Mouse (Mus musculus) cerebellum, postnatal 10 days (tissue): Measurements from ENCODE around the gene Ctf1.
"Not testable (repeated sequence)": the region's sequence is repeated elsewhere in the genome, so short reads cannot be mapped to it uniquely, and the experiment has no call there.

ENCODE experiments used
- DNase-seq, 2 experiments: peaks; one replicate each; pipeline ENCODE4 v3.0.0; 2021; ENCODE audit warnings: mixed read lengths in 2 of 2

Gene Ctf1

DNA sequence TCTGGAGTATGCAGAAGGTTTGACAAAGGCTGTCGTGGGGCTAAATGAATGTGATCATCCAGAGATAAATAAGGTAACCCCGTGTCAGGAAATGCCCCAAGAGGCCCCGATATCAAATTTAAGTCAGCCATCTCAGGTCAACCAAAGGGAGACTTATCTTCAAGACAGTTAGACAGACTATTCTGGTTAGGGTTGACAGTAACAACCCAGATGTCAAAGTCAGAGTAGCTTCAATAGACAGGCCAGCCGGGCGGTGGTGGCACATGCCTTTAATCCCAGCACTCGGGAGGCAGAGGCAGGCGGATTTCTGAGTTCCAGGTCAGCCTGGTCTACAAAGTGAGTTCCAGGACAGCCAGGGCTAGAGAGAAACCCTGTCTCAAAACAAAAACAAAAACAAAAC lies 18.8 kb upstream of the Ctf1 start:
- not testable (repeated sequence) for DNase-seq

DNA sequence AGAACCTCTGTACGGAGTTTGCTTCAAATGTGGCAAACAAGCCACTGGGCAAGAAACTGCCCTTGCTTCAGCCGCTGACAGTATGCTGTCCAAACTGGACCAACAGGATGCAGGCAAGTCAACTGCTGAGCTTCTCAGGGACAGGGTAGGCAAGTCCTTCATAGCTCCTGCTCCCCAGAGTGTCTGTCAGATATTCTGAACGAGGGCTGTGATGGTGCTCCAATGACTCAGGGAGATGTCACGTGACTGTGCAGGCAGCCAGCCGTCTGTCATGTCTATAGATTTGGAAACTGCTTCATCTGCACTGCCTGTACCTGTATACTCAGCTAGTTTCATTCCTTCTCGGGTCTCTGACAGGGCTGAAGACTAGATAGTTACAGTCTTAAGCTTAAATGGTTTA lies 13.6 kb upstream of the Ctf1 start:
- DNase-seq = no peak

DNA sequence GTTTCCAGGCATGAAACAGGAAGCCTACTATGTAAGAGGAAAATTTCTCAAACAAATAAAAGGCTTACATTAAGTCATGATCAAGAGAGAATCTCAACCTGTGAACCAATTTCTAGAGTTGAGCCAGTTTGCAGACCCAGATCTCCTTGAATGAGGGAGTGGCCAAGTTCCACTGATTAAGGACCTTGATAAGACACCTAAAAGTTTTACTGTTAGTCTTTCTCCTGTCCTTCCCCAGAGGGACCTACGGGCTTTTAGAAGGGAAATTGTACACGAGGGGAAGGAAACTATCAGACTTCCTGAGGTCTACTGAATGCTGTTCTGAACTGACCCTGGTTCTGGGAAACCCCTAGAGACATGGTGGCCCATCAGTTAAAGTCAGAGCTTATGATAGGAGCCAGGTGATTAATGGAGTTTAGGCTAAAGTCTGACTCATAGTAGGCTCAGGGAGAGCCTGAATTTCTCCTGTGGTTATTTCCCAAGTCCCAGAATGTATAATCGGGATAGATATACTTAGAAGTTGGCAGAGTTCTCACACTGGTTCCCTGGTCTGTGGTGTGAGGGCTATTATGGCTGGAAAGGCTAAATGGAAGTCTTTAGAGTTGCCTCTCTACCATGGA lies 11.7 kb upstream of the Ctf1 start:
- DNase-seq = no peak

DNA sequence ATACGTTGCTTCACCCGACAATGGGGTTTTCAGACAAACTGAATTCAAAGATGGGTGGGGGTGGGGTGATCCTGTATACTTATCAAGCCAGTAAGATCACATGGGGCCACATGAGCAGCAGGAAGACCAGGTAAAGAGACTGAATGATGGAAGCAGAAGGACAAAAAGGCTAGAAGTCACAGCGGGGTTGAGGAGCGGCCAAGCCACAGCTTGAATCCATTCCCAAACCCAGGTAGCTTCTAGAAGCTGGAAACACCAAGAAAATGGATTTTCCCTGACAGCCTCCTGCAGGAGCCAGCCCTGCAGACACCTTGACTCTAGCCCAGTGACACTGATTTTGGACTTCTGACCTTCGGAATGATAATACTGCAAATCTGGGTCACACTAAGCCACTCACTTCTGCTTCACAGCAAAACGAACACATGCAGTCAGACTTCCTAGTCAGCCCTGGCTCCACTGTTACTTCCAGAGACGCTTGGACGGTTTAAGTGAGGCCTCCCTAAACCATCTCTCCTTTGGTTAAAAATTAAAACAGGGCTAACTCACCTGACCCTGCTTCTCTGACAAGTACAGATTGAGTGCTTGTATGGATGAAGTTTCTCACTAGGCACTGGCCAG lies 8.9 kb upstream of the Ctf1 start:
- peak in 1 of 2 experiments; percentile 27 for DNase-seq

DNA sequence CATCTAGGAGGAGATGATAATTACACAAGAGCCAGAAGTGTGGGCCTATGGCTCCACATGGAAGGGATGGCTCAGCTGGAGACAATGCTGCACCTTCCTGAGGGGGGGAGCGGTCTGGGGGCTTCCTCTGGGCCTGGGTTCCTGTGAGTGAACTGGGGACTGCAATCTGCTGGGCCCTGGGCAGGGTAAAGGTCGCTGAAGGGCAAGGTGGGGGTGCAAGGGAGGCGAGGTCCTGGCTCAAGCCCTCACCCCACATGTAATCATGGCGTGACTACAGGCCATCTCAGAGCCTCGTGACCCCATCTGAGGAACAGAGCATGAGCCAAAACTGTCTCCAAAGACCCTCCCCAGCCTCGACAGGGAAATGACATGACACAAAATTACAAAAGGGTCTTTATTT lies 7.9 kb upstream of the Ctf1 start:
- peak; percentile 23 to 25 for DNase-seq

DNA sequence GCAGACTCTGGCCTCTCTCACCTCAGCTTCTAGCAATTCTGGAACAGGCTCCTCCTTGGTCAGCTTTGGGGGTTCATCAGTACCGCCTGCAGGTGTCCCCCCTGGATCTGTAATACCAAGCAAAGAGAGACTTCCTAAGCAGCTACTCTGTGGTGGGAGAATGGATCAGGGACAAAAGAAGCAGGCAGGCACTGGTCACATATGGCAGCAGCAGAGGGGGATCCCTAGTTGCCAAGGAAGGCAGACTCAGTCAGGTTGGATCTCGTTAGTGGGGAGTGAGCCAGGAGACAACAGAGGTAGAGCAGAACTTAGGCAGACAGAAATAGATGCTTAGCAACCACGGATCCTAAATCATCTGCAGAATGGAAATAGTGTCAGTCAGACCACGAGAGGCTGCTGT lies 6.8 kb upstream of the Ctf1 start:
- DNase-seq = peak; percentile 87 to 90

DNA sequence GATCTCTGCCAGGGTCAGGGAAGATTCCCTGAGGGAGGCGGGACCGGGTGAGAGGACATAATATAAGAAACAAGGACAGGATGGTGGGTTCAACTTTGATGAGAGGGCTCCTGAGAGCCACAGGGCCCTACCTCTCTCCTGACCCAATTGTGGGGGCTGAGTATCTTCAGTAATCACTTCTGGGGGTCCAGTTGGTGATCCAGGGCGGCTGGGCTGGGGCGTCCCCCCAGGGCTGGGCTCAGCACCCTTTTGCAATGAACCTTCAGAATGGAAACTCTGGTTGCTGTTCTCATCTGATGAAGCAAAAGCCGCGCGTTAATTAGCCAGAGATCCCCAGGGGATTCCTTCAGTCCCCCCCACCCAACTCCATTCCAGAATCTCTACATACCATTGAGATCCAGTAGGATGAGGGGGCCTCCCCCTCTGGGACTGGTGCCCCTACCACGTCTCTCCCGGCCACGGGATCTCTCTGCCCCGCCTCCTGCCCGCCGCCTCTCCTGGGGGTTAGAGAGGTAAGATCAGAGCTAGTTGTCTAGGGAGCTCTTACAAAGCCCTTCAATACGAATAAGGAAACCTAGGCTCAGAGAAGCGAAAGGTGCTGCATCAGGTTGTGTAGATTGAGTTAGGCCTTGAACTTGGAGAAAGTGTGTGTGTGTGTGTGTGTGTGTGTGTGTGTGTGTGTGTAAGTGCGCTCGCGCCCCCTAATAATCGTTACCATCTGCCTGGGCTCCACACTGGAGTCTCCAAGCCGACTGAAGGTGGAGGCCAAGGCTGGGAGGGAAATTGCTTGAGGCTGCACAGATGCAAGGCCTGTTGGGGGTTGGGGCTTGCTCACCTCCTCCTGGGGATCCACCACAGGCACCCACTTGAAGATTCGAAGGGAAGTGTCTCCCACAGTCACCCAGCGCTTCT lies 5.2 kb upstream of the Ctf1 start:
- DNase-seq = peak; percentile 51 to 56

DNA sequence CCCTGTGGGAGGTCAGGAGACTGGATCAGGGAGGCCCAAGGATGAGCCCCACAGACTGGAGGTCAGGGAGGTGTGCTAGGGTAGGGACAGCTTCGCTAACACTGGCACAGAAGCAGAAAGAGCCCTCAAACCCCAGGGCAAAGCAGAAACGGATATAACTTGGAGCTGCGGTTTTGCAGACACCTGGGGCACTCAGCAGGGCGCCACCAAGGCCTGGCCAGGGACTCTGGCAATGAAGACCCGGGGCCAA lies 4.7 kb upstream of the Ctf1 start:
- DNase-seq = no peak

DNA sequence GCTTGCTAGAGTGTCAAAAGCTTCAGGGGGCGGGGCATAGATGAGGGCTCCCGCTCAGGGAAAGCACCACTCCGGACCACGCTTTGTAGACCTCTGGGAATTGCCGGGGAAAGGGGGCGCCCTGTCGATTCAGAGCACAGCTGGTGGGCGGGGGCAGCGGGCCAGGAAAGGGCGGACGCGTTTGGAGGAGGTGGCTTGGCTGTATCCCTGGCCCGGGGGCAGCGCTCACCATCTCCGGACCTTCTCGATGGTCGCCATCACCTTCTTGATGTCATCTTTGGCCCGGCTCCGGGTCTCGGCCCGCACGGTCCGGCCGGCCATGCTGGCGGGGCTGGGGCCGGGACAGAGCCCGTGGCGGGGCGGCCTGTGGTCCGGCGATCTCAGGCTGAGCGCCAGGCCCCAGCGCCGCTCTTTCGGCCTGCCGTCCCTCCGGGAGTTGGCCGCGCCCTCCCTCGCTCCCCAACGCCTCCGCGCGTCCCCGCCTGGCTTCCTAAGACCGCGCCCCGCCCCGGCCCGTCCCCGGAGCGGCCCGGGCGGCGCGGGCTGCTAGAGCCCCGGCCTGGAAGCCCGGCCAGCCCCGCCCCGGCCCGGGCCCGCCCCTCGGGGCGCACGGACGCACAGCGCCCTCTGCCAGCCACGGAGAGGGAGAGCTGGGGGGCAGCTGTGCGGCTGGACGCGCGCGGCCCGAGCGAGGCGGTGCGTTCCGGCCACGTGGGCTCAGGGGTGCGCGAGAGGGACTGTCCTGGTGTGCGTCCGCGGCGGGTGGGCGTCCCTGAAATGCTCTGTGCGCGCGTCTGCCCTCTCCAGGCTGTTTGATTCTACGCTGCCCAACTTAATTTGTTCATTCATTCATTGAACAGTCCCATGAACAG lies 4.1 kb upstream of the Ctf1 start, which contains the start of gene Bcl7c:
Gene Bcl7c (minus strand): TSS at position 727 of the 872 bp plus-strand sequence.
- peak; percentile 89 to 92 for DNase-seq

DNA sequence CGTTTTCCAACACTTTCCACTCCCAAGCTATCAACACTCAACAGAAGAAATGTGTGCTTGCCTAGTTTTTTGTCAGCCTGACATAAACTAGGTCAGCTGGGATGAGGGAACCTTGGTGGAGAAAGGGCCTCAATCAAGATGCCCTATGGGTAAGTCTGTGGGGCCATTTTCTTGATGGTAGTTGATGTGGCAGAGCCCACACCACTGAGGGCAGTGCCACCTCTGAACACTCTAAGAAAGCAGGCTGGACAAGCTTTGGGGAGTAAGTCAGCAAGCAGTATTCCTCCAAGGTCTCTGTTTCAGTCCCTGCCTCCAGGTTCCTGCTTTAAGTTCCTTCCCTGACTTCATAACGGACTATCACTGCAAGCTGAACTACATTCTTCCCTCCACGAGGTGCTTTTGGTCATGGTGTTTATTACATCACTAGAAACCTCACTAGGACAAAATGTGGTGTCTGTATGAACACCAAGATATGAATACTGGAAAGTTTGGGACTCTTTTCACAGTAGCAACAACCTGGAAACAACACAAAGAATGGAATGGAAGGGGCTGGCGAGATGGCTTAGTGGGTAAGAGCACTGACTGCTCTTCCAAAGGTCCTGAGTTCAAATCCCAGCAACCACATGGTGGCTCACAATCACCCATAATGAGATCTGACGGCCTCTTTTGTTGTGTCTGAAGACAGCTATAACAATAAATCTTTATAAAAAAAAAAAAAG lies 3.1 kb upstream of the Ctf1 start:
- DNase-seq = no peak

DNA sequence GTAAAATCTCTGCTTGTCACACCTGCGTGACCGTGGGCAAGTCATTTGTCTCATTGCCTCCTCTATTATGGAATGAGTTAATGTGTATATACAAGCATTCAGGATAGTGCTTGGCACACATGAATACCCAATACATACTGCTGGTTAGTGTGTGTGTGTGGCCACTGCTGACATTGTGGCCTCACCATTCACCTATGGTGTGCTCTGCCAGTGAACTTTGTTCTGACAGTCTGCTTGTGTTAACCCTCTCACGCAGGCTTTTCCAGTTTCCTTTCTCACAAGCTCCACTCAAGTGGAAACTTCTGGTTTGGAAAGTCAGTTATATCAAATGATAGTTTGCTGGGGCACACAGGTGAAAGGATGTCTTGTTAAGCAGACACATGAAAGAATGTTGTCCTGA lies 1.5 kb upstream of the Ctf1 start:
- no peak for DNase-seq

DNA sequence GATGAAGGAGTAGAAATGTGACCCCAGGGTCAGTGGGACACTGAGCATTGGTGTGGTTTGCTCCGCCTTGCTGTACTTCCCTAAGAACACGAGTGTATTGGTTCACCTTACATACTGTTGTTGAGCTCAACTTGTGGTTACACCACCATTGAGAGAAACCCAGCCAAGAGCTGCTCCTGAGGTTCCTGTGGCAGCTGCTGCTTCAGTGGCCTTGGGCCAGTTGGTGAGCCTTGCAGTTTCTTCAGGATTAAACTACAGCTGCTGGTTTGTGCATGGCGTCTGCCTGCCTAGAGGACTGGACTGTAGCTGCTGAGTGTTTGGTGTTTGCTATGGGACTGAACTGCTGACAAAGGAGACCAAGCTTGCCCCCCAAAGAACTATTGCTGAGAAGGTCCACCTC lies 1.1 kb upstream of the Ctf1 start:
- peak; percentile 27 to 35 for DNase-seq

DNA sequence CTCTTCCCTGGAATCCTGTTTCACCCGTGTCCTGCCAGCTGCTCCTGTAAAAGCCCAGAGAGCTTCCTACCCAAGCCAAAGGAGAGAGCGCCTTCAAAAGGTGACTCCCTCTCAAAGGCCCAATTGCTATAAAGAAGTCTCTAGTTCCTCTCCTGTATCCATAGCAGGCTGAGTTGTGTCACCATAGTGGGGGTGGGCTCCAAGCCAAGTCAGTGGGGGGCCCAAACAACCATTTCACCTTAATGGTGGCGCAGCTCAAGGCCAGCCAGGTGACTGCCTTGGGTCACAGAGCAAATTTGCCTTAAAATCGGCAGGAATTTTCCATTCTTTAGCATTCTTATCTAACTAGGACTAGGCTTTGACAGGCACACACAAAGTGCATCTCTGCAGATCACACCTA lies 2.3 kb downstream of the Ctf1 start:
- DNase-seq = peak in 1 of 2 experiments; percentile 27

DNA sequence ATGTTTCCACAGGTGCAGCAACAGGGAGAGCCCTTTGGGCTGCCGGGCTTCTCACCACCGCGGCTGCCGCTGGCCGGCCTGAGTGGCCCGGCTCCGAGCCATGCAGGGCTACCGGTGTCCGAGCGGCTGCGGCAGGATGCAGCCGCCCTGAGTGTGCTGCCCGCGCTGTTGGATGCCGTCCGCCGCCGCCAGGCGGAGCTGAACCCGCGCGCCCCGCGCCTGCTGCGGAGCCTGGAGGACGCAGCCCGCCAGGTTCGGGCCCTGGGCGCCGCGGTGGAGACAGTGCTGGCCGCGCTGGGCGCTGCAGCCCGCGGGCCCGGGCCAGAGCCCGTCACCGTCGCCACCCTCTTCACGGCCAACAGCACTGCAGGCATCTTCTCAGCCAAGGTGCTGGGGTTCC lies 4.5 kb downstream of the Ctf1 start:
- peak; percentile 78 to 83 for DNase-seq

DNA sequence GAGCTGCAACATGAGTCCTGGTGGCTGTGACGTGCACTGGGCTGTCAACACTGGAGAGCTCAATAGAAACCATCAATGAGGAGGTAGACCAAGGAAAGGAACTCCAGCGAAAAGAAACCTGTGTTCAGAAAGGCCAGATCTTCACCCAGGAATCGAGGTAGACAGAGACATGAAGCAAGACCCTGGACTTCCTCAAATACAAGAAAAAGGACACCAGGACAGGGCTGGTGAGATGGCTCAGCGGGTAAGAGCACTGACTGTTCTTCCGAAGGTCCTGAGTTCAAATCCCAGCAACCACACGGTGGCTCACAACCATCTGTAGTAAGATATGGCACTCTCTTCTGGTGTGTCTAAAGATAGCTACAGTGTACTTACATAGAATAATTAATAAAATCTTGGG lies 5.8 kb downstream of the Ctf1 start:
- DNase-seq = no peak

DNA sequence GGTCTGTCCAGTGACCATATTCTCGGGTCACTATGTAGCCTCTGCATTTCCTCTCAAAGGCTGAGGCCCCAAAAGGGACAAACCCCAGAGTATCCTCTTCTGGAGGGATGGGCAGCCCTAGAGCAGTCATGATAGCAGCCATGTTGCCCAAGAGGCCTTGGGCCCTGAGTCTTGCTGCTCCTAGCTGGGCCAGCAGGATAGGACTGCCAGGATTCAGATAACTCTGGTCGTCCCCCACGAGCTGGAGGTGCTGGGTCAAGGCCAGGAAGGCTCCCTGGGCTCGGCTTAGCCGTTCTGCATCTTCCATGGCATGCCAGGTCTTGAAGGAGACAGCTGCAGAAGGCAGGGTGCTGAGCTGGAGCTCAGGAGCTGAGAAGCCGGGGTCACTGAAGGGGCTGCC lies 6.7 kb downstream of the Ctf1 start:
- peak; percentile 26 to 27 for DNase-seq

DNA sequence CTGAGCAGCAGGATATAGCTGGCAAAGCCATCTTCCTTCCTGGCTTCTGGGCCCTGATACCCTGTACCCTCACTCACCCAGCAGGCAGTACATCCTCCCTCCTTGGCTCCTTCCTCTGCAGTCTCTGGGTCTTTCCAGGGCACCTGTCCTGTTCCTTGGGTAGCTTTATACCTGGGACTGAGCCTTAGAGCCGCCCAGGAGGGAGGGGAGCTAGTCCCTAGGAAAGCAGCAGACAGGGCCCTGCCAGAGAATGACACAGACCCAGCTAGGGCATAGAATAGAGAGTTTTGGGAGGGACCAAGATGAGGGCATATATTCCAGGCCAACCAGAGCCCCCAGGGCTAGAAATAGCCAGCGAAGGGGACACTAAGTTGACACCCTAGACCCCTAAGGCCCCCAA lies 13.0 kb downstream of the Ctf1 start:
- DNase-seq = no peak

DNA sequence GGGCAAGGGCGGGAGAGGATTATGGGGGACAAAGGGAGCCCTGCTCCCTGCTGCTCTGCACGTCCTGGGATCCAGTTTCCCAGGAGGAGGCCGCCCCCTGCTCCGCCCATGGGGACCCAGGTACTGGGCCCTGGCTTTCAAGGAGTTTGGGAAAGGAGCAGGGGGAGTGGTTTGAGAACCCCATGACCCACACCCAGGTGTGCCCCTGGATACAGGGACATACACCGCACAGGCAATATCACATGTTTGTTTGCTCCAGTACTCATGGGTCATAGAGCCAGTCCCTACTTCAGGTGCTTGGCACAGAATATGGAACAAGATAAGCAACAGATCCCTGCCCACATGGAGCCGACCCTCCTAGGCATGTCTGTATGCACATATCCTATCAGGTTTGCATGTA lies 13.4 kb downstream of the Ctf1 start:
- DNase-seq = no peak

DNA sequence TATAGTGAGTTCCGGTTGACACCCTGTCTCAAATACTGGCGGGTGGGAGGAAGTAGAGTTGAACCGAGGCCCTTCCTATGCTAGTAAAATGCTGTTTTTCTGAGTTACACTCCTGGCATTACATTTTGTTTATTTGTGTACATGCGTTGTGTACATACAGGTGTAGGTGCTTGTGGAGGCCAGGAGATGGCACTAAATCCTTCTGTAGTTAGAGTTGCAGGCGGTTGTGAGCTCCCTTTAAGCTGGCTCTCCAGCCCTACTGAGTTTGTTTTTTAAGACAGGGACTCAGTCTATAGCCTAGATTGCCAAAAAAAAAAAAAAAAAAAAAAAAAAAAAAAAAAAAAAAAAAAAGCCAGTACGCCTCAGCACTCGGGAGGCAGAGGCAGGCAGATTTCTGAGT lies 15.4 kb downstream of the Ctf1 start:
- no peak for DNase-seq

DNA sequence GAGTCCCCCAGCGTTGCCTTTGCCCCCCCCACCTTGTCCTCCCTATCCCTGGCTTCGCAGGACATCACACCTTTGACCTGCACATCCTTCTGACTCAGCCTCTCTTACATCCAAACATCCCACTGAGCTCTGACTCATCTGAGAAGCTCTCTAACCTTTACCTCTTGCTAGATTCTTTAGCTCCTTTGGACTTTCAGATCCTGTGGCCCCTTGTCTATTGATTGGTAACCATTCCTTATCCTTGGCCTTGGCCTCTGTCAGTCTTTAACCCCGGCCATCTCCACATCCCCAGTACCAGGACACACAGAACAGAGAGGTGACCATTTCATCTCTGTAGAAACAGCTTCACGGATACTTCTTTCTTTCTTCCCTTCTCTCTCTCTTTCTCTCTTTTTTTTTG lies 17.6 kb downstream of the Ctf1 start:
- DNase-seq = no peak

DNA sequence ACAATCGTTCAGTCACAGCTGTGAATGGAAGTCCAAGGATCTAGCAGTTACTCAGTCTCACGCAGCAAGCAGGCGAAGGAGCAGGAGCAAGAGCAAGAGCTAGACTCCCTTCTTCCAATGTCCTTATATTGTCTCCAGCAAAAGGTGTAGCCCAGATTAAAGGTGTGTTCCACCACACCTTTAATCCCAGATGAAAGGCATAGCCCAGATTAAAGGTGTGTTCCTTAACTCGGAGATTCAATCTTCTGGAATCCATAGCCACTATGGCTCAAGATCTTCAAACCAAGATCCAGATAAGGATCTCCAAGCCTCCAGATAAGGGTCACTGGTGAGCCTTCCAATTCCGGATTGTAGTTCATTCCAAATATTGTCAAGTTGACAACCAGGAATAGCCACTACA lies 19.5 kb downstream of the Ctf1 start, which contains the start of gene Ctf2:
Gene Ctf2 (minus strand): TSS at position 101 of the 400 bp plus-strand sequence.
- DNase-seq = not testable (repeated sequence)

DNA sequence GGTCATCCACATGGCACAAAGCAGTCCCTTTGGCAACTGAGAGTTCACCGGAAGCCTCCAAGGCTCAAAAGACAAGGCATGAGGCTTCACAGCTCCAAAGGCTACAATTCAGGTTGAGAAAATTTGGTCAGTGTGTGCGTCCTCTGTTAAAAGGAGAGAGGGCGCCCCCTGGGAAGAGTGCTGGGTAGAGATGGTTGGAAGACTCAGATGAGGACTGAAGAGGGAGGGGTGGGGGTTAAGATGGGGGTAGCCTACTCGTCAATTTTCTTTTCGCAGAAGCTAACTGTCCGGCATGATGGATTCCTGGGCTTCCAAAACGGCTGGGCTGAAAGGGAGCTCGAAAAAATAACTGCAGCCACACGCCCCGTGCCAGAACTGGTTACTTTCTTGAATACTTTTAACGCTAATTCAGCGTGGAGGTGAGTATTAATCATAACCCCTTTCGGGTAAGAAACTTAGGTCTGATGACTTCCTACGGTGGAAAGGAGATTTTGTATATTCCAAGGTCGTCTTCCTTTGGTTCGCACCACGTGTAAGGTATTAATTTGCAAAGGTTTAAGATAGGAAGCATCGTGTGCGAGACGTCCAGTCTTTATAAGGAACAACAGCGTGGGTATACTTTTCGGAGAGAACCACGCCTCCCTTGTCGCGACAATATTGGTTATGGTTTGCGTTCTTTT lies 32.0 kb downstream of the Ctf1 start, which contains the start of gene Fbxl19:
Gene Fbxl19 (plus strand): TSS at position 178 of the 680 bp plus-strand sequence.
- peak; percentile 90 to 91 for DNase-seq
